Mouse (Mus musculus) heart, adult 11 months (tissue): ENCODE data around the gene Per2.

Source experiments
- DNase-seq: peaks from one replicate; pipeline ENCODE4 v3.0.0; 2022

Per2 gene

DNA sequence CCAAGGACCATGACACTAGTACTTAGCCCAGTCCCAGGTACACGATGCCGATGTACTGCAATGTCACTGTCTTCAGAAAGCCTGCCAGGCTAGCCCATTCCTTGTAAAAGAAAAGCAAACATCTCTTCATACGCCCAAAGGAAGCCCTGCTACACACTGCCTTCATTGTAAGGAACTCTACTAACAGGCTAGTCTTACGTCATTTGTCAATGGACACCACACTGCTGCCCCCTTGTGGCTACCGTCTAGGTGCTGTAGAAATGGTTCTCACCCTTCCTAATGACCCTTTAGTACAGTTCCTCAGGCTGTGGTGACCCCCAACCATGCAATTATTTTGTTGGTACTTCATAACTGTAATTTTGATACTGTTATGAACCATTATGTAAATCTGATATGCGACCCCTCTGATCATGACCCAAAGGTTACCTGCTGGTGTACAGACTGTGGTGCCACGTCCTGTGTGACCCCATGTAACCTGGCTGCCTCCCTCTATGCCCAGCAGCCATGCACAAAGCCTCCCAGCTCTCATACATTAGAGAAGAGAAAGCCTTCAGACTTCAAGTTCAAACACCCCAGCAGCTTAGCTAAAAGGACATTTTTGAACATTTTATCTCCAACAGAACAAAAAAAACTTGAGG lies 78.6 kb downstream of the Per2 start:
- no peak for DNase-seq

DNA sequence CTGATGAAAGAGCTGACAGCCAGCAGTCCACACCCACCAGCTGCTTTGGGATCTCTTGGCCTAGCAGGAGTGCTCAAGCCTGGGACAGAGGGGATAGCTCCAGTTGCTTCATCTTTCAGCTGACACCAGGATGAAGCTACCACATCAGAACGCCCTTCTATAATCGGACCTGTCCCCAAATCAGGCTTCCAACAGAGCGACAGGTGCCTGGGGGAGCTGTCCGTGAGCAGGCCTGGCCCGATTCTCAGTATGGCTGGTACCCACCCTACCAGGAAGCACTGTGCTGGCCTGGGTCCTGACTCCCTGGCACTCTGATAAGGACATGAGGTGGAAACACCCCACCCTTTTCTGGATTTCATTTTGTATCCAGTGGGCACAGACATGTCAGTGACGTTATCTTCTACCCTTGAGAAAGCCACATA lies 85.7 kb downstream of the Per2 start:
- peak; percentile 89 for DNase-seq

DNA sequence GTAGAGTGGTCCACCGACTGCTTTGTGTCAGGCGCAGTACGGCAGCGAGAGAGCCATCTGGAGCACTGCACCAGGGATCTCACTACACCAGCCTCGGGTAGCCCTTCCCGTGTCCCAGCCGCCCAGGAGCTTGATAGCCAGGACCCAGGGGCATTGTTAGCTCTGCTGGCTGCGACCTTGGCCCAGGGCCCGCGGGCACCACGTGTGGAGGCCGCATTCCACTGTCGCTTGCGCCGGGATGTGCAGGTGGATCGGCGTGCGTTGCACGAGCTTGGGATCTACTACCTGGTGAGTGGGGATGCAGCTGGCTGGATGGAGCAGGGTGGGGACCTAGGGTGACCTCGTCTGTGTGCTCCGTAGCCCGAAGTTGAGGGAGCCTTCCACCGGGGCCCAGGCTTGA lies 89.1 kb downstream of the Per2 start:
- no peak for DNase-seq

DNA sequence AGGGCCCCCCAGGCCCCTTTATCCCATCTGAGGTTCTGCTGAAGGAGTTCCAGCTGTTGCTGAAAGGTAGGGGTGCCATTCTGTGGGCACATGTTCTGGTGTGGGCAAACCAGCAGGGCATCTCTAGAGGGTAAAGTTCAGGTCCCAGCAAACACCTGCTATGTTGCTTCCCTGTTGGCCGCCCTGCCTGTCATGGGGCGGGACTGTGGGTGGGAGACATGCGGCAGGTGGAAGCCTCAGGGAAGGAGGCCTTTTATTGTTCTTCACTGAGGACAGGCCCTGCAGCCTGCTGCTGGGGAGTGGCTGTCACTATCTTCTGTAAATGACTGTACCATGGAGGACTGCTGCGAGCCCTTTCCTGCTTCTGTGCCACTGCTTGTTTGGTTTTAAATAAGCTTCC lies 89.7 kb downstream of the Per2 start:
- no peak for DNase-seq

DNA sequence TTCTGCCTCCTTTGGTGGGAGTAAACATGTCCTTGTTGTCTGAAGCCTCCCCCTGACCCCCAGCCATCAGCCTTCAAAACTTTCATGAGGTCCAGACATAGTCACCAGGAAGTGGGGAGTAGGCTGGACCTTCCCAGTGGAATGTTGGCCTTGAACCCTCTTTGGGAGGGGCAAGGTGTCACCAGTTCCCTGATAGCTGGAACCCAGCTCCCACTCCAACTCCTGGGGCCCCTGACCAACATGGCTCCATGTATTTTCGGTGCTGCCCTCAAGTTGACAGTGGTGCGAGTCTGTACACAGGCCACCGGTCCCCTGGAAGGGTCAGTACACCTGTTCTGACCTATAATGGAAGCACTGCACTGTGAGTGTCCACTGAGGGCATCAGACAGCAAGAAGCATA lies 91.8 kb downstream of the Per2 start:
- no peak for DNase-seq

DNA sequence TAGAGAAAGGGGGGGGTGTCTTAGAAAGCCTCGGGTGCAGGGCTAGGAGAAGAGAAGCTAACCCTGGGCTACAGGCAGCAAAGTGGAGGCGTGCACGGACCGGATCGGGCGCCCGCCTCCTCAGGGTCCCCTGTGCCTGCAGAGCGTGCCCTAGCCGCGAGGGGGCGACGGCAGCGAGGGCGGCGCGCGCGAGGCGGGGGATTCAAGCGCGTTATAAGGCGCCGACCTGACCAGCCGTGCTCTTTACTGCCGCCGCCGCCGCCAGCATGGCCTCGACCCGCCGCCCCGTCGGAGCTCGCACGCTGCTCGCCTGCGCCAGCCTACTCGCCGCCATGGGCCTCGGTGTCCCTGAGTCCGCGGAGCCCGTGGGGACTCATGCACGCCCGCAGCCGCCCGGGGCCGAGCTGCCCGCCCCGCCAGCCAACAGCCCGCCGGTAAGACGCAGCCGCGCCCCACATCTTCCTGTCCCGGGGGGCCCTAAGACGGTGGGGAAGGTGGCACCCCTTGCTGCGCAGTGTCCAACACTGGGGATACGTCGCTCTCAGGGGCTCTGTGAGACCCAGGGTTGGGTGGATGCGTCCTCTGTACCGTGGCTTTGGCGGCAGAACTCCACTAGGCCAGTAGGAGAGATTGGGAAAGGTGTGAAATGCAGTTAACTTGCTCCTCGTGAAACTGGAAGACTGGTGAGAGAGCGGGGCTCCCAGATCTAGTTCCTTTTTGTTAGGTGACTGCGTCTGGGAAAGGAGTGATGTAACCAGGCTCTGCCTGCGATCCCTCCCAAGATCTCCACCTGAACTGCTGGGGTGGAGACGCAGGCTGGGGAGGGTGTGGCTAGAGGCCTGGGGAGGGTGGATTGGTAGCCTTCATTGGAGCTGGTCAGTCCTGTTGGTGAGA lies 92.7 kb downstream of the Per2 start, which contains the start of gene Erfe:
TSS of gene Erfe (plus strand) at position 216 of the 894 bp plus-strand sequence.
- DNase-seq, result peak; percentile 96
